Mouse (Mus musculus) leukemia stem cell, adult 10-12 weeks (primary cell): ENCODE data around the gene Zfp933. TPM values are rescaled to one million over a fixed set of nuclear protein-coding genes. Genes with fewer than 3 reads are reported as not detected.

Source experiments
- polyA plus RNA-seq: library from polyadenylated mRNA; stranded (reverse); fragments of >175 nt; gene quantifications from 2 replicates; pipeline ENCODE4 v1.2.3, GENCODE M21; 2012; ENCODE audit warnings: low replicate concordance

The Zfp933 gene
- polyA plus RNA-seq = 0.33 TPM in 1 of 2 replicates, not detected in the other

GRCm38 (mm10) chr4:147847614-147848583, at the start of gene Zfp933:
Gene Zfp933 (minus strand): TSS chr4:147848366.

GRCm38 (mm10) chr4:147868450-147869031, 20.4 kb upstream of the Zfp933 start, which contains the start of the genes Miip and Fv1:
Gene Miip (minus strand): TSS chr4:147868816.
Gene Fv1 (plus strand): TSS chr4:147868979.

GRCm38 (mm10) chr4:147809292-147809965, 38.7 kb downstream of the Zfp933 start, which contains the start of gene Zfp984:
Gene Zfp984 (minus strand): TSS chr4:147809788.

Other genes with a start within 250 kb of the Zfp933 start
- gene Zfp979, start 205.9 kb downstream of the Zfp933 start, polyA plus RNA-seq = 0.07 TPM in 1 of 2 replicates, not detected in the other
- gene Zfp534, start 145.8 kb downstream of the Zfp933 start, polyA plus RNA-seq = not detected in 2 replicates
- gene Zfp984, start 38.6 kb downstream of the Zfp933 start, polyA plus RNA-seq = 0.97 and 5.5 TPM in 2 replicates
- gene Miip, start 20.4 kb upstream of the Zfp933 start, polyA plus RNA-seq = 164 and 215 TPM in 2 replicates
- 0.34 and 0.38 TPM in 2 replicates for gene Fv1, start 20.6 kb upstream of the Zfp933 start, polyA plus RNA-seq
- 16.8 and 46.1 TPM in 2 replicates for gene Mfn2, start 56.3 kb upstream of the Zfp933 start, polyA plus RNA-seq
- gene Plod1, start 88.4 kb upstream of the Zfp933 start, polyA plus RNA-seq = 5.4 and 8.1 TPM in 2 replicates
- 97.1 and 132 TPM in 2 replicates for gene 2510039O18Rik, start 92.5 kb upstream of the Zfp933 start, polyA plus RNA-seq
- not detected in 2 replicates for gene Nppb, start 137.4 kb upstream of the Zfp933 start, polyA plus RNA-seq
- gene Nppa, start 152.4 kb upstream of the Zfp933 start, polyA plus RNA-seq = not detected in 2 replicates
- gene Clcn6, start 190.5 kb upstream of the Zfp933 start, polyA plus RNA-seq = 1.5 and 1.6 TPM in 2 replicates
- 14.7 and 23.3 TPM in 2 replicates for gene Mthfr, start 190.7 kb upstream of the Zfp933 start, polyA plus RNA-seq
- 3.4 and 11.6 TPM in 2 replicates for gene Agtrap, start 239.7 kb upstream of the Zfp933 start, polyA plus RNA-seq